Mouse (Mus musculus) intestine, embryonic 16.5 days (tissue): ENCODE results near the gene Srp54c. TPM values are rescaled to one million over a fixed set of nuclear protein-coding genes. Genes with fewer than 3 reads are reported as not detected.
A peak's percentile ranks its signal among the peaks of the same experiment; 100 is the strongest.
"Not testable (repeated sequence)": the region's sequence is repeated elsewhere in the genome, so short reads cannot be mapped to it uniquely, and the experiment has no call there.

ENCODE experiments used
- ATAC-seq: fragments of 200-750 bp; cut with Nextera tagmentation; 2 replicates; pipeline ENCODE4 v1.8.0; 2017; ENCODE audit warnings: moderate TSS enrichment, moderate library complexity
- H3K27ac ChIP-seq: fragments of 300-500 bp; sonication (generic); 2 replicates; pipeline ENCODE4 v1.5.1; 2014; ENCODE audit warnings: mild to moderate bottlenecking, low read length
- H3K27me3 ChIP-seq: fragments of 300-500 bp; sonication (generic); replicated peaks from 2 replicates; pipeline ENCODE4 v1.6.1; 2014; ENCODE audit warnings: low read length, control low read depth, mixed read lengths; ENCODE audit not compliant: control insufficient read depth, insufficient read depth
- H3K36me3 ChIP-seq: fragments of 300-500 bp; sonication (generic); 2 replicates; pipeline ENCODE4 v1.6.1; 2014; ENCODE audit warnings: low read length, control low read depth; ENCODE audit not compliant: control insufficient read depth, insufficient read depth
- H3K4me1 ChIP-seq: fragments of 300-500 bp; sonication (generic); 2 replicates; pipeline ENCODE4 v1.6.1; 2014; ENCODE audit warnings: low read length, control low read depth, mixed read lengths; ENCODE audit not compliant: control insufficient read depth, insufficient read depth
- H3K4me2 ChIP-seq: fragments of 300-500 bp; sonication (generic); 2 replicates; pipeline ENCODE4 v1.6.1; 2014; ENCODE audit warnings: low read depth, low read length, control low read depth
- H3K4me3 ChIP-seq: fragments of 300-500 bp; sonication (generic); 2 replicates; pipeline ENCODE4 v1.5.1; 2014; ENCODE audit warnings: mild to moderate bottlenecking, low read length
- H3K9ac ChIP-seq: fragments of 300-500 bp; sonication (generic); 2 replicates; pipeline ENCODE4 v1.6.1; 2014; ENCODE audit warnings: low read depth, low read length
- H3K9me3 ChIP-seq: fragments of 300-500 bp; sonication (generic); 2 replicates; pipeline ENCODE4 v1.6.1; 2016; ENCODE audit warnings: low read length, control low read depth; ENCODE audit not compliant: control insufficient read depth
- WGBS: fragments of 180-500 bp; shearing (Covaris S2); extraction: QIAGEN DNeasy Blood & Tissue Kit; methylation state at CpG from one replicate; pipeline ENCODE4 v1.1.7; 2014; 5-methylcytosine and 5-hydroxymethylcytosine counted together
- polyA plus RNA-seq: library from polyadenylated mRNA; unstranded; fragments of >200 nt; fragmentation: Nextera tagmentation; extraction: Ambion mirVana; gene quantifications from 2 replicates; pipeline ENCODE4 v1.2.1, GENCODE M21; 2015

The Srp54c gene
- polyA plus RNA-seq, result 66.9 and 67.1 TPM in 2 replicates

DNA sequence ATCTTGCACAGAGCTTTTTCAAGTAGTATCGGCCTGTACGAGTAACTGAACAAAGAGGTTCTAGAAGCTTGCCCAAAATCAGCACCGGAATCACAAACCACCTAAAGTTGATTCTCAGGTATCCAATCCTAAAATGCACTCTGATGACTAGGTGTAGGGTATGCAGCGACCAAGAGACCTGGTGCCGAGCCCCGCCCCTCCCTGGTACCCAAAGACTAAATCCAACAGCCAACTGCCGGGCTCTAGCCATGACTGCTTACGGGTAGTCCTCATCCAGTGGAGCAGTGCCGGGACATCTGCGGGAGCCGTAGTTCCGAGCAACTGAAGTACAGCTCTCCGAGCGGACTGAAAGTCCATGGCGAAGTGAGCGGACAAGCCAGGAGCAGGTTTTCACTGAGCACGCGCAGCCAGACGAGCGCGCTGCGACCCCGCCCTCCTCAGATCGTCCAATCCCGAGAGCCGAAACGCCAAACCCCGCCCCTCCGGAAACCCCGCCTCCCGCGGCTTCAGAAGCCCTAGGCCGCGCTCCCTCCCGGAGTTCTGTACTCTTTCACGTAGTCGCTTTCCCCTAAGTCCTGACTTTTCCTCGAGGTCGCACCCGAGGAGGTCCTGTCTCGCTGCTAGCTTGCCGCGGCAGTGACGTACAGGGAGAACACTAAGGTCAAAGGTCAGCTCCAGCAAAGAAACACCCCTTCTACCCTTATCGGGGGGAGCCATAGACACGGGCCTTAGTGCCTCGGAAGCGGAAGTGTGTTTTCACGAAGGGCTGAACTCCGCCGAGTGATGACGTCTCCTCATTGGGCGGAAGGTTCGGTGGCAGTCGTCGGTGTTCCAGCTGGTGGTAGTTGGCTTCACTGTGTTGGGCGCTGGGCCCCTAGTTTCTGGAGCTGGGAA lies at the start of gene Srp54c:
Gene Srp54c, plus strand, starts transcription at position 543 of the 894 bp plus-strand sequence.
- Histone ChIP-seq H3K9ac (peak within 1 kb of the TSS; percentile 51; the same call in 1 of the 2 replicates), H3K4me3 (peak within 1 kb of the TSS; percentile 36)
- not testable (repeated sequence) for H3K27ac ChIP-seq, H3K4me2 ChIP-seq, H3K4me1 ChIP-seq, H3K9me3 ChIP-seq, H3K27me3 ChIP-seq, H3K36me3 ChIP-seq
- WGBS, result no CpG with 5 or more reads among the region's 57 CpGs
- peak; percentile 99 for ATAC-seq

DNA sequence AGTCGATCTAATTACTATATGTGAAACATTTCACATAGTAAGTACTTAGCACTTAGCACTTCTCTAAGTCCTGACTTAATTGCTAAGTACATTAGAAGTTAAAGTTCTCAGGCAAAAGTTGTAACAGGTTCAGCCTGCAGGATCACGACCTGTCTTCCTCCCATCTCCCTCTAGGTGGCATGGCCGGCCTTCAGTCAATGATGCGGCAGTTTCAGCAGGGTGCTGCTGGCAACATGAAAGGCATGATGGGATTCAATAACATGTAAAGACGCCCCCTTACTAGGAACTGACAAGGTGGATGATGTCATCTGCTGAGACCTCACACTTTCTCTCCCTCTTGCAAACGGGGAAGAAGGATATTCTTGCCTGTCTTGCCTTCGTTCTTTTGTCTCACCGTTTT lies 42.3 kb upstream of the Srp54c start:
- not testable (repeated sequence) for H3K4me2 ChIP-seq, H3K27me3 ChIP-seq, ATAC-seq, H3K9me3 ChIP-seq, H3K4me1 ChIP-seq, H3K4me3 ChIP-seq, H3K36me3 ChIP-seq, H3K9ac ChIP-seq, H3K27ac ChIP-seq
- no CpG with 5 or more reads among the region's 8 CpGs for WGBS

DNA sequence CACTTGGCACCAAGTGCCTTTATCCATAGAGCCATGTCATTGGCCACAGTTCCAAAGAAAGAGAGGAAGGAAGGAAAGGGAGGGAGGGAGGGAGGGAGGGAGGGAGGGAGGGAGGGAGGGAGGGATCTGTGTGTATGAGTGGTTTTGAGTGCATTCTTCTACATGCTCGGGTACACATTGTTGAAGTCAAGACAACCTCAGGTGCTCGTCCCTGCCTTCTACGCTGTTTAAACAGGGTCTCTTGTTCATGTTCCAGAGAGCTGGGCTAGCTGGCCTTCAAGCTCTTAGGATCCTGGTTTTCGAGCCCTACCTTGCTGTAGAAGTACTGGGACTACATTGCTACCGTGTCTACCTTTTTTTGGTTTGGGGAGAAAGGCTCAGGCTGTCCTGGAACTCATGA lies 40.8 kb upstream of the Srp54c start:
- not testable (repeated sequence) for H3K4me3 ChIP-seq, ATAC-seq, H3K4me2 ChIP-seq, H3K27ac ChIP-seq, H3K4me1 ChIP-seq, H3K9ac ChIP-seq, H3K36me3 ChIP-seq, H3K27me3 ChIP-seq, H3K9me3 ChIP-seq
- no CpG with 5 or more reads among the region's 5 CpGs for WGBS

DNA sequence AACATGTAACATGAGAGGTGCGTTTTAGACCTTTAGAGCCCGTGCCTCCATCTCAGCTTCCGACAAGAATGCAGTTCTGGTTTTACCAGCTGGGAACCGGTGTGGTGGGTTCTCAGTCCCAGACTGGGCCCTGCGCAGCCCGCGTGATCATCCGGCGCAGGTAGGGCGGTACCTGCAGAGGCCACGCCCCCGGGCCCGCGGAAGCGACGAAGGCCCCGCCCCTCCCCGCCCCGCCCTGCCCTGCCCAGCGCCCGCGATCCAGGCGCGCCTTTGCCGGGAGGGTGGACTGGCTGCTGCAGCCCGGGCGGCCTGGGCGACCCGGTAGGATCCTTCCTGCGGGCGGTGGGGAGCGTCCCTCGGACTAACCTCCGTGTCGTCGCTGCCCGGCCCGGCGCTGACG lies 30.7 kb upstream of the Srp54c start, which contains the start of gene 1700047I17Rik2:
Gene 1700047I17Rik2, plus strand, starts transcription at position 287 of the 400 bp plus-strand sequence.
- not testable (repeated sequence) for H3K9ac ChIP-seq, H3K4me2 ChIP-seq, H3K27me3 ChIP-seq, H3K27ac ChIP-seq, H3K9me3 ChIP-seq, H3K4me3 ChIP-seq, H3K4me1 ChIP-seq, H3K36me3 ChIP-seq
- no CpG with 5 or more reads among the region's 40 CpGs for WGBS
- ATAC-seq, result peak; percentile 97

DNA sequence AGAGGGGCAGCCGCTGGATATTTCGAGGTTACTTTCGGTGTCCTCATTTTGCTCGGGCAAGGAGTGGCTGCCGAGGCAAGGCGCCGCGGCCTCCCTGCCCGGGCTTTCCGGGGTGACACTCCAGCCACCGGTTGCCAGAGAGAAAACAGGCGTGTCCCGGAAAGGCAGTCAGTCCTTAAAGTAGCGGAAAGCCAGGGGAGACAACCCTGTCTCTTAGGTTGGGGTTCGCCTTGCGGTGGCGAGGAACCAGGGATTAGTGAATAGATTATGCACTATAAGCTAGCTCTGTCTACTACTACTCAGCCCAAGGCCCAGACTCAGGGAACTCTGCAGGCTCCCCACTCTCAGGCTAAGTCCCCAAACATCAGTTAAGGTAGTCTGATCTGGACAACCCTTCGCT lies 30.2 kb upstream of the Srp54c start:
- ATAC-seq, result peak; percentile 79
- not testable (repeated sequence) for H3K4me1 ChIP-seq, H3K36me3 ChIP-seq, H3K4me3 ChIP-seq, H3K9ac ChIP-seq, H3K4me2 ChIP-seq, H3K27ac ChIP-seq, H3K9me3 ChIP-seq, H3K27me3 ChIP-seq
- WGBS, result no CpG with 5 or more reads among the region's 18 CpGs

DNA sequence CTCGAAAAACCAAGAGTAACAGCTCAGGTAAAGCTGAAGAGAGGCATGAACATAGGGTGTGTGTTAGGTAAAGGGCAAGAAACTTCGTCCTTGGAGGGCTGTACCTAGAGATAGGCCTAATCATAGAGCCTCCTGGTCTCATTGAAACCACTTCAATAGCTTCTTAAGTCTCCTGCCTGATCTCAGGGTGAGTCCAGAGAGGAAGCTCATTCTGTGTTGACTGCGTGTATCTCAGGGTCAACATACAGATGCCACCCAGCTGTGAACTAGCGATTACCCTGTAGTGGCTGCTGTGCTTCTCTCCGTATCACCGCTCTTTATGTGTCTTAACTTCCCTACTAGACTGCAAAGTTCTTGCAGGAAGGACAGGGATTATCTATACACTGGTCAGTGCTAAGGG lies 17.0 kb upstream of the Srp54c start:
- not testable (repeated sequence) for H3K4me2 ChIP-seq, H3K4me1 ChIP-seq, H3K36me3 ChIP-seq, H3K9ac ChIP-seq, H3K27ac ChIP-seq, H3K9me3 ChIP-seq, ATAC-seq, H3K27me3 ChIP-seq, H3K4me3 ChIP-seq
- no CpG with 5 or more reads among the region's 6 CpGs for whole genome bisulfite sequencing

DNA sequence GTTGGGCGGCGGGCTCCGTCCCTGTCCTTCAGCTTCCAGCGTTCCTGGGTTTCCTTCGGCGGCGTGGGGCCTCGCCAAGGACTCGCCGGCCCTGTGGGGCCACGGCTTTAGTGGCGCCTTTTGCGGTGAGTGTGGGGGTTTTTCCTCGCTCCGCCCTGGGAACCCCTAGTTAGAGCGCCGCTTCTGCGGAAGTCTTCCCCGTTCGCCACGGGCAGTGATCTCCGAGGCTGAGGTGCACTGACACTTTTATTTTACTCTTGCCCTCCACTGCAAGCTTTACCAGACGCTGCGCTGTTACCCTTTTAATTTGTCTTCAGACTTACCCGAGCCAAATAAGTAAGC lies 523 bp downstream of the Srp54c start:
- not testable (repeated sequence) for H3K27me3 ChIP-seq, H3K36me3 ChIP-seq, H3K9me3 ChIP-seq, H3K4me2 ChIP-seq, H3K4me1 ChIP-seq, H3K27ac ChIP-seq
- H3K9ac ChIP-seq, result peak overlapping the region; percentile 51; the same call in 1 of the 2 replicates
- peak overlapping the region; percentile 36 for H3K4me3 ChIP-seq
- peak; percentile 49 for ATAC-seq
- WGBS, result under 1% methylated on average over 10 of the region's 25 CpGs

DNA sequence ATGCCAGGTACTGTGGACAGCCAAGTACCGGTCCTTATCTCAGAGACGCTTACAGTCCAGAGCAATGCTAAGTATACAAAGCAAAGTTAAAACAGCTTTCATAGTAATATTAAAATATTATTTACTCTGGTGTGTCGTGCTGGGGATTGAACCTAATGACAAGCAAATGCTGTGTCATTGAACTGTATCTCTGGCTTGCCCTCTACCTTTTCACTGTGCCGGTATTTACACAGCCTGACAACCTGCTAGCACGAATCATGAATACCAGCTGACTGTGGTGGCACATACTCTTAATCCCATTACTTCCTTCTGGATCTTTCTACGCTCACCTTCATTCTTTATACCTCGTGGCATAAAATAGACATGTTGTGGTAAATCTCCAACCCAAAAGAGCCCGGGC lies 12.3 kb downstream of the Srp54c start:
- ATAC-seq, H3K9me3 ChIP-seq, H3K36me3 ChIP-seq, H3K4me1 ChIP-seq, H3K4me2 ChIP-seq, H3K4me3 ChIP-seq, H3K9ac ChIP-seq, H3K27ac ChIP-seq, H3K27me3 ChIP-seq: not testable (repeated sequence)
- no CpG with 5 or more reads among the region's 8 CpGs for WGBS

DNA sequence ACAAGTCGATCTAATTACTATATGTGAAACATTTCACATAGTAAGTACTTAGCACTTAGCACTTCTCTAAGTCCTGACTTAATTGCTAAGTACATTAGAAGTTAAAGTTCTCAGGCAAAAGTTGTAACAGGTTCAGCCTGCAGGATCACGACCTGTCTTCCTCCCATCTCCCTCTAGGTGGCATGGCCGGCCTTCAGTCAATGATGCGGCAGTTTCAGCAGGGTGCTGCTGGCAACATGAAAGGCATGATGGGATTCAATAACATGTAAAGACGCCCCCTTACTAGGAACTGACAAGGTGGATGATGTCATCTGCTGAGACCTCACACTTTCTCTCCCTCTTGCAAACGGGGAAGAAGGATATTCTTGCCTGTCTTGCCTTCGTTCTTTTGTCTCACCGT lies 32.0 kb downstream of the Srp54c start:
- not testable (repeated sequence) for H3K27me3 ChIP-seq, H3K4me2 ChIP-seq, H3K9ac ChIP-seq, H3K4me3 ChIP-seq, H3K4me1 ChIP-seq, H3K27ac ChIP-seq, H3K9me3 ChIP-seq, H3K36me3 ChIP-seq
- WGBS, result no CpG with 5 or more reads among the region's 8 CpGs
- 0 out of 2 replicates have a peak, but pooled peaks have one; percentile 26 for ATAC-seq

DNA sequence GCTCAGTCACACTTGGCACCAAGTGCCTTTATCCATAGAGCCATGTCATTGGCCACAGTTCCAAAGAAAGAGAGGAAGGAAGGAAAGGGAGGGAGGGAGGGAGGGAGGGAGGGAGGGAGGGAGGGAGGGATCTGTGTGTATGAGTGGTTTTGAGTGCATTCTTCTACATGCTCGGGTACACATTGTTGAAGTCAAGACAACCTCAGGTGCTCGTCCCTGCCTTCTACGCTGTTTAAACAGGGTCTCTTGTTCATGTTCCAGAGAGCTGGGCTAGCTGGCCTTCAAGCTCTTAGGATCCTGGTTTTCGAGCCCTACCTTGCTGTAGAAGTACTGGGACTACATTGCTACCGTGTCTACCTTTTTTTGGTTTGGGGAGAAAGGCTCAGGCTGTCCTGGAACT lies 33.4 kb downstream of the Srp54c start:
- H3K27ac ChIP-seq, H3K4me1 ChIP-seq, H3K9ac ChIP-seq, H3K4me3 ChIP-seq, H3K27me3 ChIP-seq, H3K9me3 ChIP-seq, H3K4me2 ChIP-seq, H3K36me3 ChIP-seq, ATAC-seq: not testable (repeated sequence)
- no CpG with 5 or more reads among the region's 5 CpGs for whole genome bisulfite sequencing
